Mouse (Mus musculus) G1E-ER4 (cell line): ENCODE measurements around the gene Cep135. TPM values are rescaled to one million over a fixed set of nuclear protein-coding genes. Genes with fewer than 3 reads are reported as not detected.

Experiments used
- GATA1 ChIP-seq: IDR thresholded peaks from one replicate; pipeline ENCODE4 v1.8.0; 2012; ENCODE audit warnings: low read length, inconsistent platforms
- polyA plus RNA-seq: library from polyadenylated mRNA; stranded (reverse); fragments of >175 nt; gene quantifications from 2 replicates; pipeline ENCODE4 v1.2.3, GENCODE M21; 2012

The Cep135 gene
- 3.0 and 3.7 TPM in 2 replicates for polyA plus RNA-seq

DNA sequence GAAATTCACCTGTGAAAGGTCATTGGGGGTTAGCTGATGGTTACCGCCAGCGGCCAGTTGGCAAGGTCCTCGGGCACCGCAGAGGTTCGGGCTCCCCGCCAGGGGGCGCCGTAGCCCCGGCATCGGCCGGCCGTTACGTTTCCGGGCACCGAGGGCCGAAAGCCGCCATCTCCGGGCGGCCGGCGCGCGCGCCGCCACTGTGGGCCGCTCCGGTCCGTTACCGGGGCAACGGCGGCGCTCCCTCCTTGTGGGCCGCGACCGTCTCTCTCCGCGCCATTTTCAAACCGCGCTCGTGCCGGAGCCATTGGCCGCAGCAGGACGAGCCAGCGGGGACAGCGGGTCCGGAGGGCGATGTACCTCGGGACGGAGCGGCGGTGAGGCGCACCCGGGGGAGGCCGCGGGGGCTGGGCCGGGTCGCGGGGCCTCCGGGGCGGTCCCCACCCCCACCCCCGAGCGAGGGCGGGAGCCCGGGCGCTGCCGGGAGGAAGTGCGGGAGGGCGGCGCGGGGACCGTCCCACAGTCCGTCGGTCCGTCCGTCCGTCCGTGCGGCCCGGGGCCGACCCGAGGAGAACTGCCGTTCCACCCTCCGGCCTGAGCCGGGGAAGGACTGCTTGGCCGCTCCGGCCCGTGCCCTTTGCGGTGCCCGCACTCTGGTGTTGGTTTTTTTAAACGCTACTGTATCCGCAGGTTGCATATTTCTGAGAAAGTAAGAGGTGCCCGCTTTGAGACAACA is at the start of gene Cep135:
TSS of gene Cep135 (plus strand) at position 148 of the 733 bp plus-strand sequence.
- no peak for TF ChIP-seq GATA1

GRCm38 (mm10) chr5:76540181-76540580 is 48.3 kb upstream of the Cep135 start:
- no peak for TF ChIP-seq GATA1

DNA sequence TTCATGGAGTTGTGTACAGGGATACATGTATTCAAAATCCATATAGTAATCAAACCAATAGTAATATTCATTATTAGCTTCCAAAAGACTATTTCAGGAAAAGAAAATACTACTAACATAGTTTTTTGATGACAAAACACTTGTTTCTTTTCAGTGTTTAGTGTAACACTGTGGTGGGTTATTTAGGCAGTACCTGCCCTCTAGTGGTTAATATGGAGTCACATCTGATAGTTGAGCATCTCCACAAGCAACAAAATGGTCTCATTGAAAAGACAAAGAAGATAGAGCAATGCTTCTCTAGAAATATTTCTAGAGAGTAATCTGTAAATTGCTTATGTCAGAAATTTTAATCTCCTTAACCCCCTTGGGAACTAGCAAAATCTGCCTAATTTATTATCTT is 47.7 kb upstream of the Cep135 start:
- no peak for TF ChIP-seq GATA1

GRCm38 (mm10) chr5:76543200-76543599 is 45.3 kb upstream of the Cep135 start:
- TF ChIP-seq GATA1, result no peak

GRCm38 (mm10) chr5:76550426-76550825 is 38.1 kb upstream of the Cep135 start:
- no peak for TF ChIP-seq GATA1

DNA sequence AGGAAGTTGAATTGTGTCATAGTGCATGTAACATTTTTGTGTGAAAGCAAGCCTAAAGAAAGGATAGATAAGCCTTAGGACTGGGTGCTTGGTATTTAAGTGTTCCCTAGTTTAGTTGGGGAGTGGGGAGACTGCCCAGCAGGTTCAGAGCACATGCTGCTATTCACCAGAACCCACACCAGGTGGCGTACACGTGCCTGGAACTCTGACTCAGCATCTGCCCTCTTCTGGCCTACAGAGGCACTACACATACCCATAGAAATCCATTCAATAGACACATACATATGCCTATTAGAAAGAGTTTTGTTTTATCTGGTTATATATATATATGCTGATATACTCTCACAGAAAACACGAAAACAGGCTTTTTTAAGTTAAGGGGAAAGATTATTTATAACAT is 23.2 kb upstream of the Cep135 start:
- no peak for TF ChIP-seq GATA1

- TF ChIP-seq GATA1, result no peak
These were observed 14.2 kb upstream of the Cep135 start for GRCm38 (mm10) chr5:76574251-76574650.

DNA sequence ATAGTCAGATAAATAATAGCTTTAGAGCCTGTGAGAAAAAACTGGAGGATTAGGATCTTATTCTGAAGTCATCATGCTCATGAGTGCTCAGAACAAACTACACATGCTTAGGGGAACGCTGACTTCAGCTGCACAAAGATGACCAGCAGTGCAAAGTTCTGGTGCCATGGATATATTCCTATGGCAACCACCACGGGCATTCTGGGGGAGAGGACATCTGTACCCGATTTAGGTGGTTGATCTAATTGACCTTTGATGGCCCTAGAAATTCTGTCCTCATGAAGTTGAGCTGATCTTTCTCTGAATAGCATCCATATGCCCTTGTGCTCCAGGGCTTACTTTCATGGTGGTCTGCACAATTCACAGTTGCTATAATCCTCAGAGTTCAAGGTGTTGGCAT is 11.5 kb upstream of the Cep135 start:
- TF ChIP-seq GATA1, result no peak

- no peak for TF ChIP-seq GATA1
These were observed 3.1 kb upstream of the Cep135 start for GRCm38 (mm10) chr5:76585378-76585777.

DNA sequence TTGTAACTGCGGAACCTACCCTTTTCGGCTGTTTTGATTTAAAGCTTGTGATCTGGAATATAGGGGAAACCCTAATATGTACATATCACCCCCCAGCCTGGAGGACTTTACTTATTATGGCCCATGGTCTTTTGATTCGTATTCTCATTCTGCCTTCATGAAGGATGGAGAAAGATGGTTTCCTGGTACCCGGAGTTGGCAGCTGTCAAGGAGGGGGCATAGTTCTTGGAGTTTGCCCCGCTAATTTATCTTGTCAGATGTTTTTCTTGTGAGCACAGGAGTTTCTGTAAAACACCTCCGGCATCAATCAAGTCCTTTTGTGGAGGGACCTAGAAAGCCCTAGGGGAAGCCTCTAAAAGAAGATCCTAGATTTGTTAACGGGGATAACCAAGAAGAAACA is 813 bp downstream of the Cep135 start:
- no peak for TF ChIP-seq GATA1

DNA sequence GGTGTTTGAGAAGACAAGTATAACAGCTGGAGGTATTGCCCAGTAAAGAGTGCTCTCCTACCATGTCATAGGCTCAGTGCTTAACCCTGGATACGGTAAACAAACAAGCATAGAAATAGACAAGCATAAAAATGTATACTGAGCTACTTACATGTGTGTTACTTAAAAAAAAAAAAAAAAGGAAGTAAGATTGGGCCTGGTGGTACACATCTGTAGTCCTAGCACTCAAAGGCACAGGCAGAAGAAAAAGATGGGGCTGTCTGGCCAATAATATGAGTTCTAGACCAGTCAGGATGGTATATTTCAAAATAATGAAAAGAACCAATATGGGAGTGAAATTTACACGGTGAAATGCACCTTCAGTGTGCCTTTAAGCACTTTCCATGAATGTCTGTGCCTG is 1.5 kb downstream of the Cep135 start:
- no peak for TF ChIP-seq GATA1

DNA sequence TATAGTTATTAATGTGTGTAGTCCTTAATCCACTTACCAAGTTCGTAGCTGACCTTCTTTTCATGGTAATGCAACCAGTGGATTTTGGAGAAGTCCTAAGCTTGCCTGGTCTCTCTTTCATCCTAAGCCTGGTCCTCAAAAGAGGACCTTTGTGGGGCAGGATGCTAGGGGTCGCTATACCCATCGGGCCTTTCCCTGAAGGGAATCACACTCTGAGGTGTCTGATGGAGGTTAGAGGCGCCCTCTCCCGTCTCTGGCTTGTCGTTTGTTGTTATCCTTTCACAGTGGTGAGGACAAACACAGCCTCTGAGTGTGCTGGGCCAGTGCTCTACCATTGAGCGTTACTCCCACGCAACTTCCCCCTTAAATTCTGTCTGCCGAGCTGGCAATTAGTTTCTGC is 3.4 kb downstream of the Cep135 start:
- TF ChIP-seq GATA1, result no peak

- TF ChIP-seq GATA1, result no peak
These were observed 21.3 kb downstream of the Cep135 start for GRCm38 (mm10) chr5:76609702-76610370.

- no peak for TF ChIP-seq GATA1
These were observed 24.5 kb downstream of the Cep135 start for GRCm38 (mm10) chr5:76612867-76613499.

DNA sequence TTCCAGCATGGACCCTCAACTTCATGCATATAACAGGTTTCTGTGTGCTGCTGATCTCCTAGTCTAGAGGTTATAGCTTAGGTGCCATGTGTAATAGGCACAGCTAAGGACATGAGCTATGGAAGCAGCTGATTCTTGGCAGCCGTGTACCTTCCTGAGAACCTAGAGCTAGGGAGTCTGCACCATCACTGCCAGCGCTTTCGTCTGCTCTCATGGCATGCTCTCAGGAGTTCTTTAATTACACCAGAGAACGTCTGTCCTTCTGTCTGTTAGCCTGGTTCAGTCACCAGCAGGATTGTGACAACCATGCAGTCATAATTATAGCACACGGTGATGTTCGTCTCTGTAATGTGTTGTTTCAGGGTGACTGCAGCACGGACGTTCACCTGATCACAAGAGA is 26.8 kb downstream of the Cep135 start:
- no peak for TF ChIP-seq GATA1

GRCm38 (mm10) chr5:76616196-76616747 is 27.8 kb downstream of the Cep135 start:
- no peak for TF ChIP-seq GATA1
